Mouse (Mus musculus) erythroblast, embryonic 14.5 days (primary cell): ENCODE results near the gene Ikzf3. TPM values are rescaled to one million over a fixed set of nuclear protein-coding genes. Genes with fewer than 3 reads are reported as not detected.

Source experiments
- H3K27me3 ChIP-seq: 2 replicates; pipeline ENCODE4 v1.6.1; 2012; ENCODE audit warnings: inconsistent platforms; ENCODE audit not compliant: control insufficient read depth
- H3K36me3 ChIP-seq: 2 replicates; pipeline ENCODE4 v1.6.1; 2012; ENCODE audit warnings: mild to moderate bottlenecking, inconsistent platforms; ENCODE audit not compliant: control insufficient read depth
- H3K4me1 ChIP-seq: 2 replicates; pipeline ENCODE4 v1.6.1; 2012; ENCODE audit warnings: inconsistent platforms; ENCODE audit not compliant: control insufficient read depth
- H3K4me3 ChIP-seq: replicated peaks from 2 replicates; pipeline ENCODE3; 2012; ENCODE audit warnings: moderate library complexity, mild to moderate bottlenecking, inconsistent platforms
- H3K9me3 ChIP-seq: 2 replicates; pipeline ENCODE4 v1.6.1; 2012; ENCODE audit warnings: low read length, inconsistent platforms, mixed read lengths; ENCODE audit not compliant: control insufficient read depth
- GATA1 ChIP-seq: IDR thresholded peaks from 2 replicates; pipeline ENCODE4 v1.6.1; 2012; ENCODE audit warnings: low read length, inconsistent platforms, mixed read lengths
- TAL1 ChIP-seq: IDR thresholded peaks from 3 replicates; pipeline ENCODE4 v1.6.1; 2012; ENCODE audit warnings: low read length, inconsistent platforms, mixed read lengths
- polyA plus RNA-seq: library from polyadenylated mRNA; stranded (reverse); fragments of >175 nt; gene quantifications from 2 replicates; pipeline ENCODE4 v1.2.3, GENCODE M21; 2012

Gene Ikzf3
- polyA plus RNA-seq, 1 experiment: not detected

DNA sequence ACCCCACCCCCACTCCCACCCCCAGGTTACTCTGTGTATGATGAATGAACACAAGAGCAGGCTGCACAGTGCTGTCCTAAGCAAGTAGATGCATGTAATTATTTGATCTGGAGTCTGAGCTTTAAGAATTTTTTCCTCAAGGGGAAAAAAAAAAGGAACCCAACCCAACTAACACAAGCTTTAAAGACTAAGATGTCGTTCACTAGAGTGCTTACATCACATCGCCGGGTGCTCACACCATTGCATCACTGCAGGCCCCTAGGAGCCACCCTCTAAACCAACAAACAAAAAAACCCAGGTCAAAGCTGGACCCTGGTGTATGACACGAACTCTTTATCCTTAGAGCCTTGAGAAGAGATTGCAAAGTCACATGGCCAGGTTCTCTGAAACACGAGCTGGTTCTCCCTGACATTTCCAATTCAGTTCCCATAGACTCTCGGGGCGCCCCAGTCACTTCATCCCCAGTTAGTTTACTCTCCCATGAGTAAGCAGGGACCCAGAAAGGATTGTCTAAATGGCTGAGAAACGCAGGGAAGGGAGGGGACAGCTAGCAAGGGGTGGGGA lies 71.8 kb downstream of the Ikzf3 start:
- TF ChIP-seq TAL1: no peak
- H3K4me1 ChIP-seq: no peaks in the 10 kb centered on the region

DNA sequence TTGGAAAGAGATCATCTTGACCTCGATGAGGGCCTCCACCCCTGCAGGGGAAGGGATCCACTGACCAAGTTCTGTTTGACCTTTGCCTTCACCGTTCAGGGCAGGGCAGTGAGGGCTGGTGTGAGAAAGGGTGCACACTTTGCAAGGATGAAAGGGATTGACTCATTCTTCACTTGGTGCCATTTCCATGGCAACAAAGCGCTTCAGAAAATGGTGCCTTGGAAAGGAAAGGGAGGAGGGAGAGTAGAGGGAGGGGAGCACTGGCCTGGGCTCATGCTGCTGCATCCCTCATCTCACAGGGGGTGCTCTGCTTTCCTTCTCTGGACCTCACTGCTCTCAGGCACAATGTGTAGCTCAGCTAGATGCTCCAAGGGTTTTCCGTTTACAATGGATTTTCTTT lies 73.1 kb downstream of the Ikzf3 start:
- TF ChIP-seq TAL1 (no peak), GATA1 (no peak)
- no peak overlapping the region for H3K4me3 ChIP-seq
- H3K36me3 ChIP-seq: no peaks in the 10 kb centered on the region
- H3K4me1 ChIP-seq: no peaks in the 10 kb centered on the region
- H3K9me3 ChIP-seq: no peaks in the 10 kb centered on the region
- H3K27me3 ChIP-seq: 0 out of 2 replicates have a peak, but pooled peaks cover 6% of the 10 kb centered on the region

More for the DNA sequence above, 71.8 kb downstream of the Ikzf3 start:
- Histone ChIP-seq H3K9me3 (no peaks in the 10 kb centered on the region), H3K27me3 (0 out of 2 replicates have a peak, but pooled peaks cover 6% of the 10 kb centered on the region), H3K4me3 (no peak overlapping the region), H3K36me3 (no peaks in the 10 kb centered on the region)

DNA sequence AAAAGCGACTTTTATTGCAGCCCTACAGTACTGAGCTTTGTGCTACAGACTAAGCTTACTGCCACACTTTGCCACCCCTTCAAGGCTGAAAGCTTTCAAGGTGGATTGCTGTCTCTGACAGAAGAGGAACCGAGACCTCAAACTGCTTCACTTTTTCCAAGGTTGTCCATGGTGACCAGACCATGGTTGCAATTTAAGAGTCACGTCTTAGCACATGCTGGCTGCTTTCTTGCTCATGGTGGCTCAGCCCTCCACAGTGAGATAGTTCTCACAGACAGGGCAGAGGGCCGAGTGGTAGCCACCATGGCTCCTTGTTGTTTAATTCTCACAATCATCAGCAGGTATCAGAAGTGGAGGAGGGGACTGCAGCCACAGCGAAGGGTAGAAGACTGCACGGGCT lies 75.0 kb downstream of the Ikzf3 start:
- H3K4me1 ChIP-seq: no peaks in the 10 kb centered on the region
- no peak overlapping the region for H3K4me3 ChIP-seq
- H3K9me3 ChIP-seq: no peaks in the 10 kb centered on the region
- H3K36me3 ChIP-seq: no peaks in the 10 kb centered on the region
- H3K27me3 ChIP-seq: peaks cover 6% of the 10 kb centered on the region; the same call in 1 of the 2 replicates
- TF ChIP-seq GATA1 (no peak), TAL1 (no peak)

DNA sequence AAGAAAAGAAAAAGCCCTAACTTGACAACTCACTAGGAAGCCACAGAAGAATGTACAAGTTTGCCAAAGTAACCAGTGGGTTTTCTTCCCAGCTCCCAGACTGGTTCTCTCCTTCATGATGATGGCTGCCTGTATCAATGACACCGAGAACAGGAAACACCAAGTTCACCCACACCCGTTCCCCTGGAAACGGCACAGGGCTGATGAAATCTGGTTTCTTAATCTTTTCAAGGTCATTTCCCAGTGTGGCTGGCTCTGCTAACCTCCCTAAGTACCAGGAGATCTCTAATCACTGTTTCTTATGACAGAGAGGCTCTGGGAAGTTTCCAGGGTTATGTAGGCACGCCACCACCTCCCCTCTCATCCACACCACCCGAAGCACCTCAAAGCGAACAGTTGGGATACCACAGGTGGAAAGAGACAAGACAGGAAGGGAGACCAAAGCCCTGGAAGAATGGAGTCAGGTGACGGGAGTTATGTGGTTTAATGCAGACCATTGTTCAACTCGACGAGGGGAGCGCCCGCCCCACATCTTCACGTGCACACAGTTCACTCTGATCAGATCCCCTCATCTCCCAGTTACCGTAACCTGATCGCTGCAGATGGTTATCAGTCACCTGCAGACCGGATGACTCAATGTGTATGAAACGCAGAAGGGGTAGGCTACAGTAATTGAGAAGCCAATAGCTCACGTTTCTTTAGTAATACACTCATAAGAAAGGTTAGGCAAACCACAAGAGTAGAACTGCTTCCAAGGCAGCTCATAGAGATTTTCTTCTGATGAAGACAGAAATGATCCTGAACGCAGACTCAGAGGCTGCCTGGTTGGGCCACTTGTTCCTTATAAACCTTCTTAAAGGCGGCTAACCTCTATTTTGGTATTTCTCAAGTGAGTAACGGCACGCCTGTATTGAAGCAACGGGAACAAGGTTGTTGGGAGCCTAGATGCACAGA lies 75.8 kb downstream of the Ikzf3 start:
- Histone ChIP-seq H3K4me3 (no peak overlapping the region), H3K9me3 (no peaks in the 10 kb centered on the region), H3K27me3 (peaks cover 6% of the 10 kb centered on the region; the same call in 1 of the 2 replicates), H3K36me3 (no peaks in the 10 kb centered on the region), H3K4me1 (no peaks in the 10 kb centered on the region)
- TF ChIP-seq GATA1 (no peak), TAL1 (no peak)

DNA sequence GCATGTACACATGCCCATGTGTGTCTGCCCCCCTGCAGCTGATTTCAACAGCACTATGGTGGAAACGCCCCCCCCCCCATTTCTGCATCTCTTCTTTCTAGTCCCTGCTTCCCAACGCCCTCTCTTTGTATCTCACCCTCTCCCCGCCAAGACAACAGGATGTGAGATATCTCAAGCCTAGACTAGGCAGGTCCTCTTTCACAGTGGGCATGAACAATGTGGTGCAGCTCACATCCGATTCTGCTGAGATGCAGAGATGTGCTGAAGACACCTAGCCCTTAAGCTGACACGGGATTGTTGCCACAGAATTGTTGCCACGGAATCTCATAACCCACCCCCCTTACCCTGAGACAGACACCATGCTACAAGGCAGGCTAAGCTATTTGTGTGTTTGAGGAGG lies 81.3 kb downstream of the Ikzf3 start:
- Histone ChIP-seq H3K4me3 (no peak overlapping the region), H3K36me3 (no peaks in the 10 kb centered on the region), H3K4me1 (no peaks in the 10 kb centered on the region), H3K9me3 (no peaks in the 10 kb centered on the region), H3K27me3 (peaks cover 17% of the 10 kb centered on the region)
- TF ChIP-seq GATA1: no peak
- no peak for TF ChIP-seq TAL1

DNA sequence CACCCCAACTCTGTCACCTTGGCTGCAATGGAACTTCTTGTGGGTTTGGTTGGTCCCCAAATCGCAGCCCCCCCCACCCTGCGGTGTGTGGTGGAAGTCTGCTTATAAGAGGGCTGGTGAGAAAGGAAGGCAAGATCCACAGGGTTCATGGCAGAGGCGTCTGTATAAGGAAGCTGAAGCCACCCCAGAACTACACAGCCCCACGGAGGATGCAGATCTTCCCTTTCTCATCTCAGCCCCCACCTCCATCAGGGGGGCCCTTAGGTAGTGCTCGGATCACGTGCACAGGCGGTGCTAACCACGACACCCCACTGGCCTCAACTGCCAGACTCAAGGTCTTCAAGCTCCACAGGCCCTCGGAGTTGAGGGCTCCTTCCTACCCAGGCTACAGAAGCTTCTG lies 81.9 kb downstream of the Ikzf3 start:
- H3K36me3 ChIP-seq: no peaks in the 10 kb centered on the region
- H3K4me1 ChIP-seq: no peaks in the 10 kb centered on the region
- H3K9me3 ChIP-seq: no peaks in the 10 kb centered on the region
- H3K4me3 ChIP-seq: no peak overlapping the region
- TF ChIP-seq TAL1: no peak
- no peak for TF ChIP-seq GATA1
- H3K27me3 ChIP-seq: peaks cover 21% of the 10 kb centered on the region

DNA sequence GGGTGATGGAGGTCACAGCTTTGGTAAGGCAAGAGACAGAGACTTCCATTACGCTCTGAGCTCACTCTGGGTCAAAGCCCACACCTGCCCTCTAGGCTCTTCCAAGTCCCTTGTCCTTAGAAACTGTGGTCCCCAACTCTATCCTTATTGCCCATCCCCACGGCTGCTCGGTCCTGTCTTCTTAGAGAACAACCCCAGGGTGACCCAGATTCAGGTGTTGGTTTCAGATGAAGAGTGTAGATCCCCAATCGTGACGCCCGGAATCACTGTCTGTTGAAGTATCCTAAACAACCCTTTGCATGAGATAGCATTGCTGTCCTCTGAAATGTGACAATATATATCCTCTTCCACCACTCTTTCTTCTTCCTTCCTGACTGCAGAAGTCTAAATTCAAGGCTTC lies 83.6 kb downstream of the Ikzf3 start:
- Histone ChIP-seq H3K4me3 (no peak overlapping the region), H3K36me3 (no peaks in the 10 kb centered on the region), H3K4me1 (peaks cover 10% of the 10 kb centered on the region), H3K9me3 (no peaks in the 10 kb centered on the region), H3K27me3 (peaks cover 37% of the 10 kb centered on the region)
- no peak for TF ChIP-seq TAL1
- no peak for TF ChIP-seq GATA1

DNA sequence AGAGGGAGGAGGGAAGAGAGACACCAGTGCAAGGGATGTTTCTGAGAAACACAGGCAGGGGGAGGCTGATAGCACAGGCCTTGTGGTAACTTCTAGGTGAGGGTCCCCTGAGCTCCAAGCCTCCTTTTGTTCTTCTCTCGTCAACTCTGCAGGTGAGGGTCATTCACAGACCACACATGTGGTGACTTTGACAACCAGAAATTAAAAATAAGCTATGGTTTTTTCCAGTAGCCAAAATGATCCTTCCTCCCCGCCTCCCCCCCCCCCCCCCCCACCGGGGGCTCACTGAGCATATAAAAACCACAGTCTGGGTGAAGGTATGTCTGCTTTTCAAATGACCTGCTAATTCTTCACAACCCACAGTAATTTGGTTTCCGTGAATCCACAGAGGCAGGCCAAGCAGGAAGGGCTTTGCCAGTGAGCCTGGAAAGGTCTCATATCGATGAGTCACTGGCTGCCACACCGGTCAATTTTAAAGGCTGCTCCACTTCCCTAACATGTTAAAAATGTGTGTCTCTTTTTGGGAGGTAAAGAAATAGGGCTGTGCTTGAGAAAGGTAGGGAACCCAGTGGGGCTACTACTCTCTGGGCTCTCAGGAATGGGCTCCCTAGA lies 84.6 kb downstream of the Ikzf3 start:
- H3K27me3 ChIP-seq: peaks cover 41% of the 10 kb centered on the region

DNA sequence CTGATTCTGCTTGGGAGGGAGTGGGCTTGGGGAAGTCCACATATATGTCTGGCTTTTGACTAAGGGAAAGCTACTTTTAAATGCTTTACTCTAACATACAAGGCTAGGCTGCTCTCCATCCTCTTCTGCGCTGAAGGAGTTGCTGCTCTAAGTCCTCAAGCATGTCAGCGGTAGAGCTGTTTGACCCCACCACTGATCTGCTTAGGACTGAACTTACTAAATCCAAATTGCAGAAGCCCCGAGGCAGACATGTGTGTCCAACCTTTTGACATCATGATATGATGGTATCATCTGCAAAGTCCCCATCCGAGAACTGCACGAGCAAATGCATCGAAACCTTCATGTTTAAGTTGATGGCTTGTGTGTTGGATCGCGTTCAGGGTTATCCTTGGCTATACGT lies 86.0 kb downstream of the Ikzf3 start:
- no peak for TF ChIP-seq GATA1
- TF ChIP-seq TAL1: no peak
- Histone ChIP-seq H3K27me3 (peaks cover 46% of the 10 kb centered on the region), H3K9me3 (no peaks in the 10 kb centered on the region), H3K4me3 (no peak overlapping the region), H3K4me1 (peaks cover 13% of the 10 kb centered on the region), H3K36me3 (peaks cover 2% of the 10 kb centered on the region; the same call in 1 of the 2 replicates)

More for the DNA sequence above, 84.6 kb downstream of the Ikzf3 start:
- Histone ChIP-seq H3K9me3 (no peaks in the 10 kb centered on the region), H3K4me3 (no peak overlapping the region), H3K4me1 (peaks cover 13% of the 10 kb centered on the region), H3K36me3 (no peaks in the 10 kb centered on the region)
- no peak for TF ChIP-seq GATA1
- no peak for TF ChIP-seq TAL1
